Mouse (Mus musculus): ENCODE measurements at regions not wholly inside any gene's neighbourhood (a gene's known extent, or its start where the extent isn't known, plus 50 kb on each side); places are given as distances from the start of the nearest gene placed in this dataset.
A peak's percentile ranks its signal among the peaks of the same experiment; 100 is the strongest.

GRCm38 (mm10) chr5:148742158-148742835 lies 186.8 kb downstream of the Katnal1 start:
- DNase-seq (ENCODE audit: low spot score in 2 of 2): no peak

DNA sequence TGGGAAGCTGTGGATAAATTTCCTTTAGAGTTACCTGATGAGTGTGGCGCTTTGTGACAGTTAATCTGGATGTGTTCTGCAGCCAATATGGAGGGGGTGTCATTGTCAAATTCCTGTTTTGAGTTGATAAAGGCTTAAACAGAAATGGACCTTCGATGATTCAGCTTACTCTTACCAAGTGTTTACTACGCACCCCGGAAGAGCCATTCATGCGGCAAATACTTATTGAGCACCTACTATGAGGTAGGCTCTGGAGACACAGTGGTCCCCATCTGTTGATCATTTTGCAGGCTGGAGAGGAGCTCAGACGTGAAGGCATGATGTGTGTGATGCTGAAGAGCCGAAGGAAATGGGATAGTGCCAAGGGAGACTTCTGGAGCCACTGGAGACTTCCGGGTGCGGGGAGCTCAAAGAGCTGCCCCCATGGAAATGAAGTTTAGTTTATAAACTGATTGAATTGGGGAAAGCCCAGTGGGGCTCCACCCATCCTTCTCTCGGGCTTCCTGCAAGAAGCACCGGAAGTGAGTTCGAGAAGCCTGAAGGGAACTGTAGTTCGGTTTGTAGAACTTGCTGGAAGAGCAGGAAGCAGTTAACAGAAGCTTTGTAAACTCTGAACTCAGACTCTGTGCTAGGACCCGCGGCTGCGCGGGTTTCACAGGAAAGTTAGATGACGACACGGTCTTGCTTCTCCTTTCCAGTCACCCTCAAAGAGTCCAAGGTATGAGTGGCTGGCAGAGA lies 187.7 kb downstream of the Katnal1 start:
- DNase-seq (ENCODE audit: low spot score in 2 of 2): no peak

GRCm38 (mm10) chr5:148740366-148741266 lies 188.0 kb upstream of the Ubl3 start:
- no peak for DNase-seq (ENCODE audit: low spot score in 2 of 2)

GRCm38 (mm10) chr5:148739672-148740071 lies 187.1 kb upstream of the Ubl3 start:
- no peak for DNase-seq (ENCODE audit: low spot score in 2 of 2)

DNA sequence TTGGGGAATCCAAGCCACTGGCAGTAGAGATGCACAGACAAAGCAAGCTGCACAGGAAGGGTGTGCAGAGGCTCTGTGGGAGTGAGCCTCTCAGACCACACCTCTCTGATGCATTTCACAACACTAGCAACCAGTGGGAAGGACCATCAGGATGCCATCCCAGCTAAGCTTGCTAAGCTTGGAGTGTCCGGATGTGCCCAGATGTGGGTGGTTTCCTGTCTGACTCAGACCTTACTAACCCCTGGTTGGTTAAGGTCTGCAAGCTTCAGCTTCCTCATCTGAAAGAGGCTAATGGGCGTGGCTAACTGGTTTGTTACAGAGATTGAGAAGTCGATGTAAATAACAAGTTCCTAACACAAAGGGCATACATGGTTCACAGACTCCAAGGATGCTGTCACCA lies 186.6 kb upstream of the Ubl3 start:
- DNase-seq (ENCODE audit: low spot score in 2 of 2): no peak

GRCm38 (mm10) chr5:148729541-148729940 lies 177.0 kb upstream of the Ubl3 start:
- no peak for DNase-seq (ENCODE audit: low spot score in 2 of 2)

GRCm38 (mm10) chr5:148728492-148728891 lies 175.9 kb upstream of the Ubl3 start:
- no peak for DNase-seq (ENCODE audit: low spot score in 2 of 2)

DNA sequence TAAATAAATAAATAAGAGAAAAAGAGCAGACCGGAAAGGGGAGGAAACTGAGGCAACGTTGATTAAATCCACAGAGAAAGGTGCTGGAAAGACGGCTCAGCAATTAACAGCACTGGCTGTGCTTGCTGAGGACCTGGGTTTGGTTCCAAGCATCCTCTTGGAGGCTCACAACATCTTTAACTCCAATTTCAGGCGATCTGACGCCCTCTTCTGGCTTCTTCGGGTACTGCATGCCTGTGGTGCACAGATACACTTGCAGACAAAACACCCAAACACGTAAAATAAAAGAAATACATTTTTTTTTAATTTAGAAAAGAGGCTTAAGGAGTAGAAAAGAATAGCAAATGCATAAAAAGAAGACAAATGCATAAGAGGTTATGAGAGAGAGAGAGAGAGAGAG lies 173.9 kb upstream of the Ubl3 start:
- no peak for DNase-seq (ENCODE audit: low spot score in 2 of 2)

- DNase-seq (ENCODE audit: low spot score in 2 of 2): no peak
Observed at GRCm38 (mm10) chr5:148724470-148724869, 171.9 kb upstream of the Ubl3 start.

- DNase-seq (ENCODE audit: low spot score in 2 of 2): no peak
Observed at GRCm38 (mm10) chr5:148723677-148724227, 171.2 kb upstream of the Ubl3 start.

DNA sequence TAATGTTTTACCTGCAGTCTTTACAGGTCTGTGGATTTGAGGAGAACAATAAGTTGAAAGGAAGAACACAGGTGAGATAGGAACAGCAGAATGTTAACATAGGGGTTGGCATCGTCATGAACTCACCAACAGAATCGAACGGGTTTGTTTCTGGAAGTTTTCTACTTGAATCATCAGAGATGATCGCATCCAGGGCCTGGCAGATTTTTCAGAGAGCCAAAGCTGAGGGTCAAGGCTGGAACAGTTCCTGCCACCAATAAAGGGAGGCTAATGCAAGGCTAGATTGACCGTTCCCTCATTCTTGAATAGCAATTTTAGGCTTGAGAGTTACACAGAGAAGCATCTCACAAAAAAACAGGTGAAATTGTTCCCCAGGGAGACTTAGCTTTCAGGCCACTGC lies 168.0 kb upstream of the Ubl3 start:
- no peak for DNase-seq (ENCODE audit: low spot score in 2 of 2)

DNA sequence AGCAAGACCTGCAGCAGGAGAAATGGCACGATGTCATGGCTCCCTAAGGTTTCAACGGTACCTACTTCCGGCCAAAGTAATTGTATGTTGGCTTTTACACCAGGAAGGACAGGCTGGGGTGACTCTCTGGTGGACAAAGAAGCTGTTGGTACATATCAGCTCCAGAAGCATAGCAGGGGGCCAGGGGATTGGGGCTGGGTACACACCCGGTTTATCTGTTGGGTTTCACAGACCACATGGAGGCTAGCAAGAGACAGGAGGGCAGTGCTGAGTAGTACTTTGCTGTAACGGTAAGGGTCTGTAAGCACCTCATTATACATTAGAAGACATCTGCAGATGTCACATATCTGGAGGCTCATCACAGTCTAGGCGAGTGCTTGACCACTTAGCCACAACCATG lies 164.0 kb upstream of the Ubl3 start:
- DNase-seq (ENCODE audit: low spot score in 2 of 2): no peak

- no peak for DNase-seq (ENCODE audit: low spot score in 2 of 2)
Observed at GRCm38 (mm10) chr5:148715218-148715991, 162.8 kb upstream of the Ubl3 start.

DNA sequence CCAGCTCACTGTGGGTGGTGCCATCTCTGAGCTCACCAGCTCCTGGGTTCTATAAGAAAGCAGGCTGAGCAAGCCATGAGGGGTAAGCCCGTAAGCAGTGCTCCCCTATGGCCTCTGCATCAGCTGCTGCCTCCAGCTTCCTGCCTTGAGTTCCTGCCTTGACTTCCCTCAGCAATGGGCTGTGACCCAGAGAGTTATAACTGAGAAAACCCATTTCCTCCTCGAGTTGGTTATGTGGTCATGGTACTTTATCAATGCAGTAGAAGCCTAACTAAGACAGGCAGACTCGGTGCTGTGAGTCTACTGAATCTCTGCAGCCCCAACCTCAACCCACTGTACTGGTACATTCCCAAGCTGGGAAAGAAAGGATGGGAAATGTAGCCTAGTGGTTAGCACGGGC lies 162.2 kb upstream of the Ubl3 start:
- DNase-seq (ENCODE audit: low spot score in 2 of 2): no peak

DNA sequence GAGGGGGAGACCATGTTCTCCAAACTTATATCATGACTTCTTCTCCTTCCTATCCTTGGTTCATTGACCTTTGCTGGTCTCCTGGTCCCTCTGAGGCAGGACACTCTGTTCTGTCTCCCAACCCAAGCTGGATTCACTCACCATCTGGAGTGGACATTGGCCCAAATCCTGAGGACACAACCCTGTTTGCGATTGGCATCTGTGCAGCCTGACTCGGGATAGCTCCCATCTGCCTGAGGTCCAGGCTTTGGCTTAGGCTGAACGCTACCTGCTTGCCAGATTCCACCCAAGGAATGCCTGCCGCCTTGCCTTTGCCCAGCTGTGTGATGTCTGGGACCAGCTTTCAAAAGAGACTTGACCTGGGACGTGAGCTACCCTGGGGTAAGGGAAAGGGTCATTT lies 161.2 kb upstream of the Ubl3 start:
- DNase-seq (ENCODE audit: low spot score in 2 of 2): no peak

DNA sequence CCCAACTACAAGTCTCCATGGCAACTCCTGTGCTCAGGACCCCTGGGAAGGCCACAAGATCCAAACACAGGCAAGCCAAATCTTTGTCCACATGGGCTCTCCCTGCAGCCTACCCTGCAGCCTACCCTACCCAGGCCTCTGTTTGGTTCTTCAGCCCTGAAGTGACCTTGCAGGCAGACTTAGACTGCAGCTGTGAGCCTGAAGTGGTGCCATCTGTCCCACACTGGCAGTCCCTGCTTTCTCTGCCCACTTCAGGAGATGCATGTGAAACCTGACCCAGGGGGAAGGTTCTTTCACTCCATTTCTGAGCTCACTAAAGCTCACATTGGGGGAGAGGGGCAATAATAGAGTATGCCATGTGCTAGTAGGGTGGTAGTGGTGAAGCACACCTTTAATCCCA lies 160.4 kb upstream of the Ubl3 start:
- no peak for DNase-seq (ENCODE audit: low spot score in 2 of 2)

DNA sequence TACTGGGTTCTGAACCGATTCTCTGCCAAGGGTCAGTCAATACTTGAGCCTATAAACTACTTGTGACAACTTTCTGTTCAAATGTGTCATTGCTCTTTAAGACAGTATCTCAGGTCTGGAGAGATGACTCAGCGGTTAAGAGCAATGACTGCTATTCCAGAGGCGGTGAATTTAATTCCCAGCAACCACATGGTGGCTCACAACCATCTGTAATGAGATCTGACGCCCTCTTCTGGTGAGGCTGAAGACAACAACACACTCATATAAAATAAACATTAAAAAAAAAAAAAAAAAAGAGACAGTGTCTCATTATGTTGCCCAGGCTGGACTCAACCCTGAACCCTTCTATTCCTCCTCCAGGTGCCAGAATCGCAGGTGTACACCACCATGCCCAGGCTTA lies 159.0 kb upstream of the Ubl3 start:
- no peak for DNase-seq (ENCODE audit: low spot score in 2 of 2)

DNA sequence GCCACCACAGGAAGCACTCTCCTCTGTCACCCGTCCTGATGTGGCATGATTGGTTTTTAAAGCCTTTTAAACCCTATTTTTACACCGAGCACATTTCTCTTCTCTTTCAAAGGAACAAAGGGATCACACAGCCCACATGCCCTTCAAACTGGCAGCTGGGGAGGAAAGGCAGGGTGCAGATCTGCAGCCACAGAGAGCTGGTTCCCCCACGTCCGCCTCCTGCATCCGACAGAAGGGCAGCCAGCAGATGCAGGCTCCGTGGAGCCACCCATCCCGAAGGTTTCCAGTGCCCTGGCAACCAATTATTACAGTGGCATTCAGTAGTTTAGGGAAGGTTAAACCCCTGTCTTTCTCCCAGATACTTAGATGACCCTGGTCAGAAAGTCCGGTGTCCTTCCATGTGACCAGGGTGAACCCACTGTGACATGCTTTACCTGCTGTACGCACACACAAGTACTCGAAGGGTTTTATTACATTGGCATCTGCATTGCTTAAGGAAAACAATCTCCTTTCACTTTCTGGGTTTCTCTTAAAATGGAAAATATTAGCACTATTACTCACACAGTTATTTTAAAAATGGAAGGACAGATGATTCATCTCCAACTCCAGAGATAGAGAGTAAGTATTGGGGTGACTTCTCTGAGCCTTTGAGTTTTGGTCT lies 156.7 kb upstream of the Ubl3 start:
- DNase-seq (ENCODE audit: low spot score in 2 of 2): no peak

DNA sequence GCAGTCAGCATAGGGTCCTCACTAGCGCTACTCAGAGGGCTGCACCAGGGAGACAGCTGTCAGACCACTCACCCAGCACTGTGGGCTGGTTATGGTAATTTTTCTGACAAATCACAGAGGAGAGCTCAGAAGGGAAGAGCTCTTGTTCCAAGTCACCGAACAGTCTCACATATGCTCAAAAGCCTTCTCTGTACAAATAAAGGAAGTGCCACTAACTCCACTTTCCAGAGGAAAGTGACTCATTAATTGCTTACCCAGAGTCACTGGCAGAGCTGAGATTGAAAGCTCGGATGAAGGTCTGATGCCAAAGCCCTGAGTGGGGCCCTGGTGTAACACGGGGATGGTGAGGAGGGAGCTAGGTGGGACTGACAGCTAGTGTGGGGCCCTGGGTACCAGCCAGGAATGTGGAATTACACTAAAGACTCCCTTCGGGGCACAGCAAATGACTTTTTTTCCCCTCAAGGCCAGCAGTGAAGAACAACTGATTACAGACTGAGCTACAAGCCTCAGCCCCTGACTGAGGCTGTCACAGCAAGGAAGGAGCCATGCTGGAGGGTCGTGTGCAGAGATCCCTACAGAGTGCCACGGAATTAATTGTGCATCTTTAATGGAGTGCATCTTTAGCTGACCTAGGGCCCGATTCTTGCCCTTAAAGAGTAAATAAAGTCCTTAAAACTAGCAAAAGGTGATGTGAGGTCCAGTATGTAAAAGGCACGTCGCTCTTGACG lies 155.6 kb upstream of the Ubl3 start:
- DNase-seq (ENCODE audit: low spot score in 2 of 2): peak in 1 of 2 experiments; percentile 22

DNA sequence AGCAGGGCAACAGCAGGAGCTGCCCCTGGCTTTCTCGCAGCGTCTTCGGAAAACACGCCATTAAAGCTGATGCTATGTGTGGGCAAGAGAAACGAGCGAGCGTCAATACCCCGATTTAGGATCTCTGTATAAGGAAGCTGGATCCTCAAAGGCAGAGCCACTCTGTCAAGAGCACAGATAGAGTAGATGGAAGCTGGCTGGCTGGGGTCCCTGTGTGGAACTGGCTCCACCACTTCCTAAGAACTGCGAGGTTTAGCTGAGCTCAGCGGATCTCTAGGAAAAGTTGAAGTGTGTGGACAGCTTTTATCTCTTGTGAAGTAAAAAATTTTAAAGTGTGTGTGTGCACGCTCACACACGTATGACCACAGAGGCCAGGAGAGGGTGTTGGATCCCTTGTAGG lies 154.7 kb upstream of the Ubl3 start:
- DNase-seq (ENCODE audit: low spot score in 2 of 2): no peak
